Mouse (Mus musculus): ENCODE measurements around the gene Gm20509. TPM values are rescaled to one million over a fixed set of nuclear protein-coding genes. Genes with fewer than 3 reads are reported as not detected.
A peak's percentile ranks its signal among the peaks of the same experiment; 100 is the strongest.
"Not testable (repeated sequence)": the region's sequence is repeated elsewhere in the genome, so short reads cannot be mapped to it uniquely, and the experiment has no call there.

Gm20509 gene
- polyA plus RNA-seq, 1 experiment, result not detected

- Histone ChIP-seq H3K4me1 (ENCODE audit: control insufficient read depth, insufficient read depth, low read length) (no peaks in the 10 kb centered on the region), H3K4me3 (ENCODE audit: insufficient read depth, low read length) (no peak overlapping the region), H3K27ac (ENCODE audit: insufficient read depth, low read depth, low read length) (no peak overlapping the region)
- TF ChIP-seq POLR2A (IDR thresholded peaks at IDR 0.05; ENCODE audit: borderline replicate concordance, low read depth, low read length) (no peak), CTCF (IDR thresholded peaks at IDR 0.05; ENCODE audit: low read depth, low read length) (no peak)
These were observed 4.4 kb upstream of the Gm20509 start for GRCm38 (mm10) chr9:73097898-73098297.

- Histone ChIP-seq H3K27ac (ENCODE audit: insufficient read depth, low read depth, low read length) (no peak within 1 kb of the TSS), H3K4me3 (ENCODE audit: insufficient read depth, low read length) (no peak within 1 kb of the TSS), H3K4me1 (ENCODE audit: control insufficient read depth, insufficient read depth, low read length) (no peaks in the 10 kb centered on the region; the same call in 1 of the 2 replicates)
- no peak for TF ChIP-seq POLR2A (IDR thresholded peaks at IDR 0.05; ENCODE audit: borderline replicate concordance, low read depth, low read length)
These were observed 734 bp upstream of the Gm20509 start, which contains the start of gene Khdc3 for GRCm38 (mm10) chr9:73101536-73101935. Gene Khdc3 (plus strand): TSS chr9:73101836.

GRCm38 (mm10) chr9:73103159-73103879 lies 1.0 kb downstream of the Gm20509 start:
- Histone ChIP-seq H3K4me1 (ENCODE audit: control insufficient read depth, insufficient read depth, low read length) (peaks cover 2% of the 10 kb centered on the region; the same call in 1 of the 2 replicates), H3K4me3 (ENCODE audit: insufficient read depth, low read length) (no peak overlapping the region), H3K27ac (ENCODE audit: insufficient read depth, low read depth, low read length) (no peak overlapping the region)
- no peak for TF ChIP-seq CTCF (IDR thresholded peaks at IDR 0.05; ENCODE audit: low read depth, low read length)
- TF ChIP-seq POLR2A (IDR thresholded peaks at IDR 0.05; ENCODE audit: borderline replicate concordance, low read depth, low read length), result no peak

- H3K27ac ChIP-seq (ENCODE audit: insufficient read depth, low read depth, low read length), result no peak overlapping the region
- TF ChIP-seq CTCF (IDR thresholded peaks at IDR 0.05; ENCODE audit: low read depth, low read length), result no peak
- TF ChIP-seq POLR2A (IDR thresholded peaks at IDR 0.05; ENCODE audit: borderline replicate concordance, low read depth, low read length), result no peak
- H3K4me1 ChIP-seq (ENCODE audit: control insufficient read depth, insufficient read depth, low read length), result peaks cover 2% of the 10 kb centered on the region; the same call in 1 of the 2 replicates
- no peak overlapping the region for H3K4me3 ChIP-seq (ENCODE audit: insufficient read depth, low read length)
These were observed 1.6 kb downstream of the Gm20509 start for GRCm38 (mm10) chr9:73103880-73104198.

GRCm38 (mm10) chr9:73105141-73105540 lies 2.9 kb downstream of the Gm20509 start:
- TF ChIP-seq CTCF (IDR thresholded peaks at IDR 0.05; ENCODE audit: low read depth, low read length) (no peak), POLR2A (IDR thresholded peaks at IDR 0.05; ENCODE audit: borderline replicate concordance, low read depth, low read length) (no peak)
- Histone ChIP-seq H3K4me3 (ENCODE audit: insufficient read depth, low read length) (no peak overlapping the region), H3K4me1 (ENCODE audit: control insufficient read depth, insufficient read depth, low read length) (peaks cover 2% of the 10 kb centered on the region; the same call in 1 of the 2 replicates), H3K27ac (ENCODE audit: insufficient read depth, low read depth, low read length) (no peak overlapping the region)

GRCm38 (mm10) chr9:73105771-73106170 lies 3.5 kb downstream of the Gm20509 start:
- Histone ChIP-seq H3K4me1 (ENCODE audit: control insufficient read depth, insufficient read depth, low read length) (peaks cover 2% of the 10 kb centered on the region; the same call in 1 of the 2 replicates), H3K4me3 (ENCODE audit: insufficient read depth, low read length) (no peak overlapping the region), H3K27ac (ENCODE audit: insufficient read depth, low read depth, low read length) (no peak overlapping the region)
- TF ChIP-seq CTCF (IDR thresholded peaks at IDR 0.05; ENCODE audit: low read depth, low read length) (no peak), POLR2A (IDR thresholded peaks at IDR 0.05; ENCODE audit: borderline replicate concordance, low read depth, low read length) (no peak)

GRCm38 (mm10) chr9:73112919-73113906 lies 10.9 kb downstream of the Gm20509 start, which contains the start of gene Rsl24d1:
Gene Rsl24d1 (plus strand): TSS chr9:73113426.
- Histone ChIP-seq H3K4me3 (ENCODE audit: insufficient read depth, low read length) (peak within 1 kb of the TSS; percentile 100), H3K4me1 (ENCODE audit: control insufficient read depth, insufficient read depth, low read length) (peaks cover 8% of the 10 kb centered on the region), H3K27ac (ENCODE audit: insufficient read depth, low read depth, low read length) (peak within 1 kb of the TSS; percentile 63)
- no peak for TF ChIP-seq POLR2A (IDR thresholded peaks at IDR 0.05; ENCODE audit: borderline replicate concordance, low read depth, low read length)
- no peak for TF ChIP-seq CTCF (IDR thresholded peaks at IDR 0.05; ENCODE audit: low read depth, low read length)

GRCm38 (mm10) chr9:73116704-73117103 lies 14.4 kb downstream of the Gm20509 start:
- H3K4me1 ChIP-seq (ENCODE audit: control insufficient read depth, insufficient read depth, low read length); H3K27ac ChIP-seq (ENCODE audit: insufficient read depth, low read depth, low read length); H3K4me3 ChIP-seq (ENCODE audit: insufficient read depth, low read length): not testable (repeated sequence)

GRCm38 (mm10) chr9:73118012-73118411 lies 15.7 kb downstream of the Gm20509 start:
- H3K4me1 ChIP-seq (ENCODE audit: control insufficient read depth, insufficient read depth, low read length), result peaks cover 8% of the 10 kb centered on the region
- no peak for TF ChIP-seq CTCF (IDR thresholded peaks at IDR 0.05; ENCODE audit: low read depth, low read length)
- no peak for TF ChIP-seq POLR2A (IDR thresholded peaks at IDR 0.05; ENCODE audit: borderline replicate concordance, low read depth, low read length)

GRCm38 (mm10) chr9:73121735-73122134 lies 19.5 kb downstream of the Gm20509 start:
- Histone ChIP-seq H3K4me3 (ENCODE audit: insufficient read depth, low read length) (no peak overlapping the region), H3K4me1 (ENCODE audit: control insufficient read depth, insufficient read depth, low read length) (peaks cover 7% of the 10 kb centered on the region), H3K27ac (ENCODE audit: insufficient read depth, low read depth, low read length) (no peak overlapping the region)
- no peak for TF ChIP-seq POLR2A (IDR thresholded peaks at IDR 0.05; ENCODE audit: borderline replicate concordance, low read depth, low read length)
- no peak for TF ChIP-seq CTCF (IDR thresholded peaks at IDR 0.05; ENCODE audit: low read depth, low read length)

More at GRCm38 (mm10) chr9:73118012-73118411, 15.7 kb downstream of the Gm20509 start:
- no peak overlapping the region for H3K27ac ChIP-seq (ENCODE audit: insufficient read depth, low read depth, low read length)
- H3K4me3 ChIP-seq (ENCODE audit: insufficient read depth, low read length), result no peak overlapping the region
